Mouse (Mus musculus) liver, adult 2 months (tissue): ENCODE measurements around the gene Olfr452.

Experiments
- CTCF ChIP-seq: fragments of 200-500 bp; IDR thresholded peaks from 2 replicates; pipeline ENCODE4 v1.5.1; 2011; ENCODE audit warnings: low read depth, low read length, control low read depth
- POLR2A ChIP-seq: fragments of 200-500 bp; IDR thresholded peaks from 2 replicates; pipeline ENCODE4 v1.6.1; 2011; ENCODE audit warnings: low read length, control low read depth; ENCODE audit not compliant: insufficient read depth; ENCODE audit errors: extremely low read depth

GRCm38 (mm10) chr6:42790949-42791556 lies 6.2 kb downstream of the Olfr452 start:
- TF ChIP-seq POLR2A (no peak), CTCF (no peak)
